Mouse (Mus musculus): Measurements from ENCODE around the gene Tom1l2.
A peak's percentile ranks its signal among the peaks of the same experiment; 100 is the strongest.

The Tom1l2 gene

GRCm38 (mm10) chr11:60352559-60353411, at the start of gene Tom1l2, which contains the start of gene Drc3:
Gene Tom1l2 (minus strand): TSS chr11:60352905.
Gene Drc3 (plus strand): TSS chr11:60353329.
- peak; percentile 97 for DNase-seq (ENCODE audit: low read depth, low spot score)

DNA sequence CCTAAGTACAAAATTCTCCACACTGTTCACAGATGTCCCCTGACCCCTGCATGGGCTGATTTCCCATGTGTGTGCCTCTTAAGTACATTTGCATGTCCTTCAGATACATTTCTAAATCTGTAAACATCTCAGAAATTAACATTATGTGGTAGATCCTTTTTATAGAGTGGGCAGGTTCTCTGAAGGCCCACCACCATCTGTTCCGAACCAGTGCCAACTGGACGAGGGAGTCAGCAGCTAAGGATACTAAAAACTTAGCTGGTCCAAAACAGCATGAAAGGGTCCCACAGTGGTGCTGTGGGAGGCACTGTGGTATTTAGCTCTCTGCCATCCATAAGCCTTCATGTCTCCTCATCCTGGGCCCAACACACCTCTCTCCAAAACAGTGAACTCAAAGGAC, 44.5 kb upstream of the Tom1l2 start:
- no peak for DNase-seq (ENCODE audit: low read depth, low spot score)

GRCm38 (mm10) chr11:60396546-60396945, 43.8 kb upstream of the Tom1l2 start:
- no peak for DNase-seq (ENCODE audit: low read depth, low spot score)

DNA sequence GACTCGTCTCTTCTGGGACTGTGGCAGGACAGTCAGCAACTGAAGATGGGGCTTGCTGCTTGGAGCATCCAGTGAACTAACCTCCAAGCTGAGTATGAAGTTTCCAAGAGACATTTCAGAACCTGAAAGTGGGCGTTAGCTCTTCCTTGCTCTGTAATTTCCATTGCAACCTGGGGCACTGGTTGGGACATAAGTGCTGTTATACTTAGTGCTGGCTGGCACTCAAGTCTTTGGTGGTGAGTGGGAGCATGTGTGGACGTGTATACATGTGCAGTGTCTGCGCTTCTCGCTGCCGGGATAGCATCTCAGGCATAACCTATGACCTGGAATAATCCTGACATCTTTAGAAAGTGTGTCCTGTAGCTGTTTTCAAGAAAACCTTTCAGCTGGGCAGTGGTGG, 38.6 kb upstream of the Tom1l2 start:
- DNase-seq (ENCODE audit: low read depth, low spot score), result no peak

GRCm38 (mm10) chr11:60387944-60388343, 35.2 kb upstream of the Tom1l2 start:
- DNase-seq (ENCODE audit: low read depth, low spot score), result no peak

GRCm38 (mm10) chr11:60385946-60386345, 33.2 kb upstream of the Tom1l2 start:
- no peak for DNase-seq (ENCODE audit: low read depth, low spot score)

DNA sequence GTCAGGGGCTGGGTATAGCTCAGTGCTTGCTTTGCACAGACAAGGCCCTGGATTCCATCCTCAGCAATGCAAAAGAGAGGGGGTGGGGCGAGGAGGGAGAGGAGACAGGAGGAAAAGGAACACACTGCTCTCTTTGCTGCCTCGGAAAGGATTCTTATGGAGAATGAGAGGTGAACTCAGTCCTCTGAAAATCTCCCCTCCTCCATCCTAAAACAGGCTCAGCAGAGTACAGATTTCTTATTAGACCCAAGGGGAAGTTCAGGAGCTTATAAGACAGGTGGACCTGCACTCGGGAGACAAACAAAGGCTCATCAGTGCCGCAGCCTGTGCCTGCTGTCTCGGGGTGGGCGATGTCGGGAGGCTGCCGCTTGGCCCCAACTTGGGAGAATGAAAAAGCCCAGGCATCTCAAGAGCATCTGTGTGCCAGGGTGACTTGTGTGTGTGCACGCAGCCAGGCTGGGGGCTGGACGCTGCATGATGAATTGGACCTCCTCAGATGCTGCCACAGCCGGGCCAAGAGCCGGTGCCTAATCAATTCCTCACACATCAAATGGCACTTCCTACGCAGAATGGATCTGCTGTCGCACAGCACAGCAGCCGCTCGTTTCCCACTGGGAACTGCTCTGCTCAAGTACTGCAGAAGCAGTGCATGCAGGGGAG, 32.2 kb upstream of the Tom1l2 start:
- DNase-seq (ENCODE audit: low read depth, low spot score), result no peak

- no peak for DNase-seq (ENCODE audit: low read depth, low spot score)
These were observed 30.8 kb upstream of the Tom1l2 start for GRCm38 (mm10) chr11:60383518-60383917.

- DNase-seq (ENCODE audit: low read depth, low spot score), result no peak
These were observed 21.8 kb upstream of the Tom1l2 start for GRCm38 (mm10) chr11:60374481-60374880.

DNA sequence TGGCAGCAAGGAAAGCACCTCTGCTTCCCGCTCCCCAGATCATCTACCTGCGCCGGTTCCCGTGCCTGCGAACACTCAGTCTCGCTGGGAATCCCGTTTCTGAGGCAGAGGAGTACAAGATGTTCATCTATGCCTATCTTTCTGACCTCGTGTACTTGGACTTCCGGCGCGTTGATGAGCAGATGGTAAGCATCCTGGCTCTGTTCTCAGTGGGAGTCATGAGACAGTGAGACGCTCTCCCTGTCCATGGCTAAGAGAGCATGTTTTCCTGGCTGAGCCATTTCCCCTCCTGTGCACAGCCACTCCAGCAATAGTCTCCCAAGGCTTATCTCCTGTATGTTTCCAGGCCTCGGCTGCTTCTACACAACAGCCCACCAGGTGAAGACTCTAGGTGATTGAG, 17.7 kb upstream of the Tom1l2 start:
- DNase-seq (ENCODE audit: low read depth, low spot score), result no peak

DNA sequence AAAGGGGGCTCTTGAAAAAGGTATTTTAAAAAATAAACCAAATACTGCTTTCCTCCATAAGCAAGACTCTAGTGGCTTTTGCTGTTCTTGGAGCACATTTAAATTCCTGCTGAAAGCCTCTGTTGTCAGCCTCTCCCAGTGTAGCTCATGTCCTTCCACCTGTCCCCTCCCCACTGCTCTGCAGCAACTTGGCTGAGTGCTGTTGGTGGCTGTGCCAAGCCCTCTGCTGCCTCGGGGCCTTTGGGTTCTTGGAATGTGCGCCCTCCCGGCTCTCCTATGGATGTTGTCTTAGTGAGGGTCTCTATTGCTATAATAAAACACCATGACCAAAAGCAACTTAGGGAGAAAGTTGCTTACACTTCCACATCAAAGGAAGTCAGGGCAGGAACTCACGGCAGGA, 16.7 kb upstream of the Tom1l2 start:
- DNase-seq (ENCODE audit: low read depth, low spot score), result no peak

DNA sequence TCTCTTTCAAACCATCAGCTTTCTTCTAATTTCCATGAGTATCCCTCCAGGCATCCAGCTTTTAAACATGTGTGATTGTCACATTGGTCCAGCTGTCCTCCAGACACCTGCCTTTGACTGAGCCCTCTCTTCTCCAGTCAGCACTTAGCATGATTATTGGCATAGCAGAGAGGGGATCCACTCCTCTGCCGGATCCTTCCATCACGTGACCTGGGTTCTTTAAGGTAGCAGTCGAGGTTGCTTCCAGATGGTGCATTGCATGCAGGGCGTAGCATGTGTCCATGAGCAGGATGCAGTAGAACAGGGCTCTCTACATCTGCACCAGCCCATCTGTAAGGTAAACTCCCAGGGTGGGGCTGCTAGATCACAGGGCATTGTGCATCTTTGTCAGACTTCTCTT, 16.2 kb upstream of the Tom1l2 start:
- no peak for DNase-seq (ENCODE audit: low read depth, low spot score)

DNA sequence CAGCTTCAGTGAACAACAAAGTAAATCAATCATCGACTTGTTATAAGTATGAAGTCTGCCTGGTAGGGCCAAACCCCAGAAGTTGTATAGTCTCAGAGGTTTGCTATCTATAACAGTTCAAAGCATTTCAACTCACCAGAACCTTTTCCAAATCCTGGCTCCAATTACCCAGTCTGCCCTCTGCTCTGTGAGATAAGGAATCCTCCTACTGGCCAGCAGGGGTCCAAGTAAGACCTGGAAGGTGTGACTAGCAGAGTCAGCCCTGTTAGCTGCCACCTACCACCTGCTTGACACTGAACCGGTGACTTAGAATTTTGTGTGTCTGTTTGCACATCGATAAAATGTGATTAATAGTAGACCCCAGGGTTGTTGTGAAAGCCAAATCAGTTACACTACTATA, 14.6 kb upstream of the Tom1l2 start:
- DNase-seq (ENCODE audit: low read depth, low spot score), result no peak

GRCm38 (mm10) chr11:60366239-60367019, 13.7 kb upstream of the Tom1l2 start:
- no peak for DNase-seq (ENCODE audit: low read depth, low spot score)

- no peak for DNase-seq (ENCODE audit: low read depth, low spot score)
These were observed 8.0 kb upstream of the Tom1l2 start for GRCm38 (mm10) chr11:60360631-60361201.

DNA sequence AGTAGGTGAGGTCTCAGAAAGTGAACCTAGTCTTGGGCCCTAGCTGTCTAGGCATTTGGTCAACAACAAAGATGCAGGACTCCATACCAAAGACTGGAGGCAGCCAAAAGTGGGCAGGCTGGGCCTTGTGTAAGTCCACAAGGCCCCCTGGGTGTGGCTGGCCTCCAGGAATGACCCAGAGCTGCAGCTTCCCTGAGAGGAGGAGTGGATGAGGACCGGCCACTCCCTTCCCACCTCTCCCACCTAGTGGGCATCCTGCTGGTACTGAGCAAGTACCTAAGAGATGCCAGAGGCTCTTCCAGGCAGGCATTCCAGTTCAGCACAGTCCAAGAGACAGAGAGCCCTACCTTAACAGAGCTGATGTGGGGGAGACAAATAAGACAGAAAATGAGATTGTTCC, 7.2 kb upstream of the Tom1l2 start:
- DNase-seq (ENCODE audit: low read depth, low spot score), result no peak

- no peak for DNase-seq (ENCODE audit: low read depth, low spot score)
These were observed 6.4 kb upstream of the Tom1l2 start for GRCm38 (mm10) chr11:60359138-60359537.

DNA sequence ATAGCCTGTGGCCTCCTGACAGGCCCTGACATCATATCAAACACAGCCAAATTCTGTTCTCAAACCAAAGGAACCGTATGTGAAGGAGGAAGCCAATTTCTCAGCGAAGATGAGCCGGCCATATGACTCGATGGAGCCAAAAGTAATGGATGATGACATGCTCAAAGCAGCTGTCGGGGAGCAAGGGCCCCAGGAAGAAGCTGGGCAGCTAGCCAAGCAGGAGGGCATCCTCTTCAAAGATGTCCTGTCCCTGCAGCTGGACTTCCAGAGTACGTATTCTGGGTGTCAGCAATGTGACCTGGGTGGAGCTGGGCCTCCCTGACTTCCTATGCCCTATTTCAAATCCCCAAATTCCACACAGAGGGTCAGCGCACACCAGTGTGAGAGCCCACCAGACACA, 5.8 kb upstream of the Tom1l2 start:
- no peak for DNase-seq (ENCODE audit: low read depth, low spot score)

- DNase-seq (ENCODE audit: low read depth, low spot score), result no peak
These were observed 4.4 kb upstream of the Tom1l2 start for GRCm38 (mm10) chr11:60357116-60357515.

- DNase-seq (ENCODE audit: low read depth, low spot score), result no peak
These were observed 3.2 kb upstream of the Tom1l2 start for GRCm38 (mm10) chr11:60355952-60356351.

- DNase-seq (ENCODE audit: low read depth, low spot score), result peak; percentile 21
These were observed 757 bp downstream of the Tom1l2 start for GRCm38 (mm10) chr11:60351925-60352371.

DNA sequence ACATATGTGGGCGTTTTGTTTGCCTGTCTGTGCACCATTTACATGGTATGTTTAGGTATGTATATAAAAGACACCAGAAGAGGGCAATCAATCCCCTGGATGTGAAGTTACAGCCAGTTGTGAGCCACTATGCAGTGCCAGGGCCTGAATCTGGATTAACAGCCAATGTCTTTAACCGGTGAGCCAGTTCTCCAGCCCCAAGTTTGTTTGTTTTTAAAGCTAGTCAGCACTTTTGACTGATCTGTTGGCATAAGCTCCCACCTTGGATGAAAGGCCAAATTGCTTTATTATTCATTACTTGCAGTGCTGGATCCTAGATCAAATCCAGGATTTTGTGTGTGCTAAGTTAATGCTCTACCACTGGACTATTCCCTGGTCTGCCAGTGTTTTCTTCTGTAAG, 1.3 kb downstream of the Tom1l2 start:
- DNase-seq (ENCODE audit: low read depth, low spot score), result no peak

Data from c-Kit-negative CD71-positive TER-119-positive erythroid progenitor cells, embryonic 14.5 days (primary cell).